Mouse (Mus musculus): ENCODE results near the gene Ints2.

Ints2 gene

GRCm38 (mm10) chr11:86170743-86171142 is 86.6 kb downstream of the Ints2 start:
- DNase-seq = no peak

Measured in cerebellum, adult 11-12 months (tissue).